Mouse (Mus musculus): Measurements from ENCODE around the gene Foxo1. TPM values are rescaled to one million over a fixed set of nuclear protein-coding genes. Genes with fewer than 3 reads are reported as not detected.

The Foxo1 gene
- polyA plus RNA-seq, 1 experiment, result 13.3 TPM

DNA sequence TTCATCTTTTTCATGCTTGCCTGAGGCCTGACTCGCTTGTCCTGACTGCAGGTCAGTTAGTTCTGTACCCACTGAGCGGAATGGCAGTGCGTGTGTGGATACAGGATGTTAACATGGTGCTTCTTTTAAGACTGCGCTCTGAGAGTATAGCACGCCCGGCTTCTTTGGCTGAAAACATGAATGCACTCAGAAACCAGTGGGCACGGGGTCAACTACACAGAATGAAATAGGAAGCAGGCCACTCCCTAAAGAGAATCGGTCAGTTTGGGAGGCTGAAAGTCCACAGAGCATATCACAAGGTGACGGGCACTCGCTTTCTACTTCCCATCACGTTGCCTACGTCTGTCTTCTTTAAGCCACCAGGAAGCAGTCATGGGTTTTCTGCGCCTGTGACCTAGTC, 59.0 kb downstream of the Foxo1 start:
- no peak for TF ChIP-seq POLR2A (IDR thresholded peaks at IDR 0.05; ENCODE audit: low read depth, low read length)
- TF ChIP-seq CTCF (IDR thresholded peaks at IDR 0.05; ENCODE audit: extremely low read depth, insufficient read length, insufficient replicate concordance, low read depth, low read length), result no peak
- Histone ChIP-seq H3K27me3 (ENCODE audit: control insufficient read depth, insufficient read depth, low read length) (no peaks in the 10 kb centered on the region), H3K4me1 (ENCODE audit: control insufficient read depth, insufficient read depth, insufficient read length, low read length) (peaks cover 5% of the 10 kb centered on the region; the same call in 1 of the 2 replicates), H3K36me3 (ENCODE audit: control insufficient read depth, insufficient read depth, low read length) (no peaks in the 10 kb centered on the region), H3K4me3 (ENCODE audit: low read depth, low read length) (no peak overlapping the region), H3K27ac (ENCODE audit: insufficient read depth, low read depth, low read length) (no peak overlapping the region)
- 74% methylated on average over 13 of the region's 13 CpGs for WGBS

DNA sequence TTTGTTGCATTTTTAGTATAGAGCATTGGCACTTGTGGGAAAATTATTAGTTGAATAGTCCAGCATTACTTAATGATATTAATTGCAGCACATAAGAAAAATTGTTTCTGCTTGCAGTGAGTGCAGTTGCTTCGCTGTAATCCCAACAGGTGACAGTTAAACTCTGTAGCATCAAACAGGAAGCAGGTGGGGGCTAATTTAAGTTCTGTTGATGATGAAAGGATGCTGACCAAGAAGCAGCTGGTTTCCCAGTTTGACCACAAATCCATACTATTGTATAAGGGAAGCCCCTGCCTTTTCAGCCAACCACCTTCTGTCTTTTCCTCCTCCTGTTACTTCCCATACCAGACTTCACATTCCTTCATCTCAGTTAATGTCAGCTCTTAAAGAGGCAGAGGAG, 63.6 kb downstream of the Foxo1 start:
- no peak for TF ChIP-seq POLR2A (IDR thresholded peaks at IDR 0.05; ENCODE audit: low read depth, low read length)
- no peak for TF ChIP-seq CTCF (IDR thresholded peaks at IDR 0.05; ENCODE audit: extremely low read depth, insufficient read length, insufficient replicate concordance, low read depth, low read length)
- Histone ChIP-seq H3K27ac (ENCODE audit: insufficient read depth, low read depth, low read length) (no peak overlapping the region), H3K4me3 (ENCODE audit: low read depth, low read length) (no peak overlapping the region), H3K27me3 (ENCODE audit: control insufficient read depth, insufficient read depth, low read length) (no peaks in the 10 kb centered on the region), H3K4me1 (ENCODE audit: control insufficient read depth, insufficient read depth, insufficient read length, low read length) (peaks cover 5% of the 10 kb centered on the region; the same call in 1 of the 2 replicates), H3K36me3 (ENCODE audit: control insufficient read depth, insufficient read depth, low read length) (no peaks in the 10 kb centered on the region)
- WGBS, result 88% methylated on average over 1 of the region's 1 CpGs

DNA sequence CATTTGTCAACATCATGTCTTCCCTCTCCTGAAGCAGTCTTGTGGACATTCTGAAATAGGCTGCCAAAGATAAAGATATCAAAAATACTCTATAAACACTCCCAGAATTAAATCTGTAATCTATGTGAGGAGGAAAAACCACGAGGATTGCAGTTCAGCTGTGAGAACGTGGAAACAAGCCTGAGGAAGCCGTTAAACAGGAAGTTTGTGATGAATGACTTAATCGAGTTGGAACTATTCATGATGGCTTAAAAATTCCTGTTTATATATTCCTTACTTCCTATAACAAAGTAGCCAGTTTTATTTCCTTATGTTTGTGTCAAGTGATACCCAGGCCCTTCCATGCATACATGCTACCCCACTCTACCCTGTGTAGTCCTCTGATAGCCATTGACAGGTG, 70.6 kb downstream of the Foxo1 start:
- Histone ChIP-seq H3K36me3 (ENCODE audit: control insufficient read depth, insufficient read depth, low read length) (no peaks in the 10 kb centered on the region), H3K27ac (ENCODE audit: insufficient read depth, low read depth, low read length) (no peak overlapping the region), H3K4me3 (ENCODE audit: low read depth, low read length) (no peak overlapping the region), H3K27me3 (ENCODE audit: control insufficient read depth, insufficient read depth, low read length) (no peaks in the 10 kb centered on the region), H3K4me1 (ENCODE audit: control insufficient read depth, insufficient read depth, insufficient read length, low read length) (peaks cover 17% of the 10 kb centered on the region)
- 34% methylated on average over 4 of the region's 4 CpGs for WGBS
- TF ChIP-seq CTCF (IDR thresholded peaks at IDR 0.05; ENCODE audit: extremely low read depth, insufficient read length, insufficient replicate concordance, low read depth, low read length) (no peak), POLR2A (IDR thresholded peaks at IDR 0.05; ENCODE audit: low read depth, low read length) (no peak)

DNA sequence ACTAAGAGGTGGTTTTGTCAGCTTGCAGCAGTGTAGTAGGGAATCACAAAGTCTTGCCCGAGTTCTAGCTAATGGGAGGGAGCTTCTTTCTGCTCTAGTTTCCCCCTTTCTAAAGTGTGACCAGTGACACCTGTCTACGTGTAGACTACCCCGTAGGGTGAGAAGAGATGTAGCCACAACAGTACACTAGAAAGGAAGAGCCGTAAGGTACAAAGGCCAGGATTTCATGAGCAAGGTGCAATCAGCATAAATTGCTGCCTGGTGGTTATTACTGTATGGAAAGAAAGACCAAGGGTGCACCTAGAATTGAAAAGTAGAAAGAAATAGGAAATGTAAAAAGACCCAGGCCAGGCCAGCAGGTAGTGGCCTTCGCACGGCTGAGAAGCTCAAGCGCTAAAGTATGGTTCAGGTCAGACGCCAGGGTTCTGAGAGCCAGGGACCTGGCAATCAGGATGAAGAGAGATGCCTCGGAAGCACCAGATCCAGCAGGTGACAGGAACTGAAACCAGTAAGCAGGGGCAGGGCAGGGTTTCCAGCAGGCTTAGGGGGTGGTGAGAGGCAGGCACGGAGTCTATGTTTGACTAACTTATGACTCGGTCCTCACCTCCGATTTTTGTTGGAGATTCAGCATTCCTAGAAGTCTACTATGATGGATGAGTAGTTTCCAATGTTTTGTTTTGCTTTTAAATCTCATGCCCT, 72.3 kb downstream of the Foxo1 start:
- H3K27me3 ChIP-seq (ENCODE audit: control insufficient read depth, insufficient read depth, low read length), result no peaks in the 10 kb centered on the region
- no peak for TF ChIP-seq CTCF (IDR thresholded peaks at IDR 0.05; ENCODE audit: extremely low read depth, insufficient read length, insufficient replicate concordance, low read depth, low read length)
- TF ChIP-seq POLR2A (IDR thresholded peaks at IDR 0.05; ENCODE audit: low read depth, low read length), result no peak
- 56% methylated on average over 12 of the region's 12 CpGs for WGBS
- H3K27ac ChIP-seq (ENCODE audit: insufficient read depth, low read depth, low read length), result no peak overlapping the region; the same call in 1 of the 2 replicates
- no peak overlapping the region for H3K4me3 ChIP-seq (ENCODE audit: low read depth, low read length)
- H3K4me1 ChIP-seq (ENCODE audit: control insufficient read depth, insufficient read depth, insufficient read length, low read length), result peaks cover 17% of the 10 kb centered on the region
- H3K36me3 ChIP-seq (ENCODE audit: control insufficient read depth, insufficient read depth, low read length), result peaks cover 6% of the 10 kb centered on the region

DNA sequence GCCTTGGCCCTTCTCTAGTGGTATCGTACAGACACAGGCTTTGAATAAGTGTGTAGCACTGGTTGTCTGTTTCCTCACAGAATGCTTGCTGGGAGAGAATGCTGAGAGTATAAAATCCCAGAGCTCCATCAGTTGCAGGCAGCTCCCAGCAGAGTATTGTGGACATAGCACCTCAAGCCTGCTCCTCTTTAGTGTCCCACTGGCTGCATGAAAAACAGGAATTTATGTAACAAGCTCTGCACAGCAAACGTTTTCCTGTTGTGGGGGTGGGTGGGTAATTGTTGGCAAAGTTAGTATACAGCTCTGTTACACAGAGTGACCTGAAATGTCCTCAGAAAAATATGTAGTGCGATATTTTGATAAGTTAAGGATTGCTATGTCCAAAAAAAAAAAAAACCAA, 74.1 kb downstream of the Foxo1 start:
- H3K4me1 ChIP-seq (ENCODE audit: control insufficient read depth, insufficient read depth, insufficient read length, low read length), result peaks cover 17% of the 10 kb centered on the region
- TF ChIP-seq CTCF (IDR thresholded peaks at IDR 0.05; ENCODE audit: extremely low read depth, insufficient read length, insufficient replicate concordance, low read depth, low read length) (no peak), POLR2A (IDR thresholded peaks at IDR 0.05; ENCODE audit: low read depth, low read length) (no peak)

DNA sequence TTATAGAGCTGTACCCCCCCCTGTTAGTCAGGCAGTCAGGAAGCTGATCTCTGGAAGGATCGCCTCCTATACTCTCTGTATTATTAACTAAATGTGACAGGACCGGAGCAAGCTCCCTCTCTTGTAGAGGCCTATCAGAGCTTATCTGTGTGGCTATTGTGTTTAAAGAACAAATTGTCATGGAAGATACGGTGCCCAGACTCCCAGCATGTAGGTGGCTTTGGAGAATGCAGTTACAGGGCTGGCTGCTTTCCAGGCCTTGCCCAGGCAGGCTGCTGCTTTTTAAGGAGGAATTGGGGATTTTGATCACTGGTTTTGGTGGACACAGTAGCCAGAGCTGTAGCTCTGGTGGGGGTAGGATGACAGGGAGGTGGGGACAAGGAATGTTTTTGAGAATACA, 74.7 kb downstream of the Foxo1 start:
- H3K36me3 ChIP-seq (ENCODE audit: control insufficient read depth, insufficient read depth, low read length), result peaks cover 16% of the 10 kb centered on the region
- no peak overlapping the region for H3K27ac ChIP-seq (ENCODE audit: insufficient read depth, low read depth, low read length)
- H3K27me3 ChIP-seq (ENCODE audit: control insufficient read depth, insufficient read depth, low read length), result no peaks in the 10 kb centered on the region
- TF ChIP-seq POLR2A (IDR thresholded peaks at IDR 0.05; ENCODE audit: low read depth, low read length), result no peak
- no peak for TF ChIP-seq CTCF (IDR thresholded peaks at IDR 0.05; ENCODE audit: extremely low read depth, insufficient read length, insufficient replicate concordance, low read depth, low read length)
- no peak overlapping the region for H3K4me3 ChIP-seq (ENCODE audit: low read depth, low read length)
- peaks cover 17% of the 10 kb centered on the region for H3K4me1 ChIP-seq (ENCODE audit: control insufficient read depth, insufficient read depth, insufficient read length, low read length)
- WGBS, result 22% methylated on average over 3 of the region's 3 CpGs

More for the DNA sequence above, 74.1 kb downstream of the Foxo1 start:
- H3K27ac ChIP-seq (ENCODE audit: insufficient read depth, low read depth, low read length), result no peak overlapping the region
- H3K27me3 ChIP-seq (ENCODE audit: control insufficient read depth, insufficient read depth, low read length), result no peaks in the 10 kb centered on the region
- no peak overlapping the region for H3K4me3 ChIP-seq (ENCODE audit: low read depth, low read length)
- 58% methylated on average over 3 of the region's 3 CpGs for WGBS
- peaks cover 16% of the 10 kb centered on the region for H3K36me3 ChIP-seq (ENCODE audit: control insufficient read depth, insufficient read depth, low read length)

DNA sequence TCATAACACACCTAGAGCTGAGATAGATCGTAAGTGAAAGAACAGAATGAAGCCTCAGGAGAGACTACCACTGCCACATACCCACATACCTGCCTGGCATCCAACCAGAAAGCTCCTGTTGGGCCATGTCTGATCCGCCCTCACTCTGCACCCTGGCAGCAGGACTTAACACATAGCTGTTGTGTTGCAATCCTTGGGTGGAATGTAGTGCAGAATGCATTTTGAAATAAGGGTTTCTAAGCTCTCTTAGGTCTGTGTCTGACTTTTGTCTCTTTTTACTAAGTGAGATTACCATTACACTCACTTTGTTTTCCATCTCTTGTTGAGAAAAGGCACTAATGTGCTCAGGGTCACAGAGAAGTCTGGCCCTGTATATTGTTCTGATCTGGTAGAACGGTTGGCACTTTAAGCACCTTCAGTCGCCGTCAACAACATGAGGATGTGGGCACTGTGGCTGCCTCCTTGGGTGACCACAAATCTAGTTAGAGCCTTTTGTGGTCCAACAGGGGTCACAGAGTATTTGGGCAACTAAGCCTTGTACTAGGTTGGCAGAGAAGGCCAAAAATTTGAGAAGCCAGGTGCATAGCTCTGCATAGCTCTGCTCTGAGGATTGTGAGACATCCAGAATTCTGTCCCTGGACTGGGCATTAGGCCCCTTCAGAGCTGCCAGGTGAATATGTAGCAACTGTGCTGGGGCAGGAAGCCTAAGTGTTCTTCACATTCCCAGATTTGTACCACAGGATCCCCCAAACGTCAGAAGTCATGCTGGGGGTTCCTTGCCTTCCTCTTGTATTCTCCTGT, 75.3 kb downstream of the Foxo1 start:
- H3K36me3 ChIP-seq (ENCODE audit: control insufficient read depth, insufficient read depth, low read length), result peaks cover 18% of the 10 kb centered on the region
- WGBS, result 81% methylated on average over 6 of the region's 6 CpGs
- no peak for TF ChIP-seq POLR2A (IDR thresholded peaks at IDR 0.05; ENCODE audit: low read depth, low read length)
- TF ChIP-seq CTCF (IDR thresholded peaks at IDR 0.05; ENCODE audit: extremely low read depth, insufficient read length, insufficient replicate concordance, low read depth, low read length), result no peak
- no peaks in the 10 kb centered on the region for H3K27me3 ChIP-seq (ENCODE audit: control insufficient read depth, insufficient read depth, low read length)
- peaks cover 14% of the 10 kb centered on the region for H3K4me1 ChIP-seq (ENCODE audit: control insufficient read depth, insufficient read depth, insufficient read length, low read length)
- H3K4me3 ChIP-seq (ENCODE audit: low read depth, low read length), result no peak overlapping the region
- no peak overlapping the region for H3K27ac ChIP-seq (ENCODE audit: insufficient read depth, low read depth, low read length)

All from small intestine, adult 2 months (tissue).